Mouse (Mus musculus): ENCODE results near the gene Ccdc169. TPM values are rescaled to one million over a fixed set of nuclear protein-coding genes. Genes with fewer than 3 reads are reported as not detected.

Gene Ccdc169
- total RNA-seq, 2 experiments from 2014 or later = 0.16 to 0.28 TPM

GRCm38 (mm10) chr3:55106051-55106450 is 31.1 kb upstream of the Ccdc169 start:
- no peak for TF ChIP-seq CTCF (IDR thresholded peaks at IDR 0.05)
- no peak overlapping the region for H3K27ac ChIP-seq
- intact Hi-C loops (cut with DNase I) = no loop called here
- no peak overlapping the region for H3K4me3 ChIP-seq
- no peak for DNase-seq (ENCODE audit: extremely low spot score in 1 of 2, low spot score in 2 of 2)

- intact Hi-C loops (cut with DNase I) = no loop called here
- no peak for TF ChIP-seq CTCF (IDR thresholded peaks at IDR 0.05)
- no peak for DNase-seq (ENCODE audit: extremely low spot score in 1 of 2, low spot score in 2 of 2)
- no peak overlapping the region for H3K4me3 ChIP-seq
- no peak overlapping the region for H3K27ac ChIP-seq
Observed at GRCm38 (mm10) chr3:55109097-55109496, 28.0 kb upstream of the Ccdc169 start.

- peak within 1 kb of the TSS; percentile 91 for H3K4me3 ChIP-seq
- peak within 1 kb of the TSS; percentile 96 for H3K27ac ChIP-seq
- intact Hi-C loops (cut with DNase I) = loop anchor here (1.0 to 2.0 kb wide), 3 partner anchors 32 to 242 kb away; no protein-coding TSS in a partner anchor
- peak; percentile 95 to 97 for DNase-seq (ENCODE audit: extremely low spot score in 1 of 2, low spot score in 2 of 2)
- no peak; the same call in none of the 2 replicates for TF ChIP-seq CTCF (IDR thresholded peaks at IDR 0.05)
Observed at GRCm38 (mm10) chr3:55111935-55112709, 25.0 kb upstream of the Ccdc169 start, which contains the start of gene Spg20. Spg20 (plus strand) TSS chr3:55112108.

GRCm38 (mm10) chr3:55112710-55113415 is 24.3 kb upstream of the Ccdc169 start:
- H3K4me3 ChIP-seq = peak overlapping the region; percentile 91
- no peak for TF ChIP-seq CTCF (IDR thresholded peaks at IDR 0.05)
- peak overlapping the region; percentile 96; the same call in 1 of the 2 replicates for H3K27ac ChIP-seq

GRCm38 (mm10) chr3:55114313-55115065 is 22.6 kb upstream of the Ccdc169 start:
- no peak overlapping the region for H3K4me3 ChIP-seq
- TF ChIP-seq CTCF (IDR thresholded peaks at IDR 0.05) = no peak
- no peak overlapping the region for H3K27ac ChIP-seq
- DNase-seq (ENCODE audit: extremely low spot score in 1 of 2, low spot score in 2 of 2) = no peak
- intact Hi-C loops (cut with DNase I) = no loop called here

More at GRCm38 (mm10) chr3:55112710-55113415, 24.3 kb upstream of the Ccdc169 start:
- no peak for DNase-seq (ENCODE audit: extremely low spot score in 1 of 2, low spot score in 2 of 2)
- intact Hi-C loops (cut with DNase I) = loop anchor here (1.0 to 2.0 kb wide), 3 partner anchors 33 to 241 kb away; no protein-coding TSS in a partner anchor

GRCm38 (mm10) chr3:55115071-55115470 is 22.1 kb upstream of the Ccdc169 start:
- intact Hi-C loops (cut with DNase I) = no loop called here
- Histone ChIP-seq H3K4me3 (no peak overlapping the region), H3K27ac (no peak overlapping the region)
- no peak for DNase-seq (ENCODE audit: extremely low spot score in 1 of 2, low spot score in 2 of 2)
- TF ChIP-seq CTCF (IDR thresholded peaks at IDR 0.05) = no peak

GRCm38 (mm10) chr3:55115989-55116388 is 21.1 kb upstream of the Ccdc169 start:
- Histone ChIP-seq H3K27ac (no peak overlapping the region), H3K4me3 (no peak overlapping the region)
- TF ChIP-seq CTCF (IDR thresholded peaks at IDR 0.05) = no peak
- intact Hi-C loops (cut with DNase I) = no loop called here
- DNase-seq (ENCODE audit: extremely low spot score in 1 of 2, low spot score in 2 of 2) = no peak

GRCm38 (mm10) chr3:55119275-55119898 is 17.8 kb upstream of the Ccdc169 start:
- no peak overlapping the region for H3K4me3 ChIP-seq
- DNase-seq (ENCODE audit: extremely low spot score in 1 of 2, low spot score in 2 of 2) = no peak
- intact Hi-C loops (cut with DNase I) = no loop called here
- TF ChIP-seq CTCF (IDR thresholded peaks at IDR 0.05) = no peak
- no peak overlapping the region for H3K27ac ChIP-seq

- DNase-seq (ENCODE audit: extremely low spot score in 1 of 2, low spot score in 2 of 2) = no peak
- no peak for TF ChIP-seq CTCF (IDR thresholded peaks at IDR 0.05)
- Histone ChIP-seq H3K4me3 (no peak overlapping the region), H3K27ac (no peak overlapping the region)
- intact Hi-C loops (cut with DNase I) = no loop called here
Observed at GRCm38 (mm10) chr3:55122336-55122870, 14.7 kb upstream of the Ccdc169 start.

- Histone ChIP-seq H3K27ac (no peak overlapping the region), H3K4me3 (no peak overlapping the region)
- TF ChIP-seq CTCF (IDR thresholded peaks at IDR 0.05) = no peak
- intact Hi-C loops (cut with DNase I) = no loop called here
- no peak for DNase-seq (ENCODE audit: extremely low spot score in 1 of 2, low spot score in 2 of 2)
Observed at GRCm38 (mm10) chr3:55123064-55123463, 14.1 kb upstream of the Ccdc169 start.

GRCm38 (mm10) chr3:55129181-55129692 is 7.9 kb upstream of the Ccdc169 start:
- no peak overlapping the region for H3K4me3 ChIP-seq
- intact Hi-C loops (cut with DNase I) = no loop called here

More at GRCm38 (mm10) chr3:55129181-55129692, 7.9 kb upstream of the Ccdc169 start:
- DNase-seq (ENCODE audit: extremely low spot score in 1 of 2, low spot score in 2 of 2) = no peak
- no peak overlapping the region for H3K27ac ChIP-seq
- no peak for TF ChIP-seq CTCF (IDR thresholded peaks at IDR 0.05)

Measured in left cerebral cortex, adult 2 months (tissue).